Mouse (Mus musculus) lung, postnatal 36 days (tissue): Measurements from ENCODE around the gene Olfr315.
"Not testable (repeated sequence)": the region's sequence is repeated elsewhere in the genome, so short reads cannot be mapped to it uniquely, and the experiment has no call there.

Source experiments
- DNase-seq: peaks from one replicate; pipeline ENCODE4 v3.0.0; 2022; ENCODE audit warnings: mixed read lengths

Olfr315 gene

DNA sequence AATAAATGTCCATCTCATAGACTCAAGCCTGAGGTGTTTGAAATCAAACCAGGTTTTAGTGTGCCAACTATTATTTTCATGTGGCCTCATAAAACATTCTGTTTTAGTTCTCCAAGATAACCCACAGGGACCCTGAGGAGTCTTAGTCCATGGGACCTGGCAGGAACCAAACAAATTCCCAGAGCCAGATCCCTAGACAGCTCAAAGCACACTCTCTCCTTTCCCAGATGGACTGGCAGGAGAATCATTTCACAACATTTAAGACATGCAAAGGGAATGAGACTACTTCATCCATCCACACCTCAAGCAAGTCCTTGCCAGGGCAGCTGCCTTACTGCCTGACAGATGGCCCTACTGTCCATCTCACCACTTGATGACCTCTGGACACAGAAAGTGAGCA lies 55.9 kb downstream of the Olfr315 start, which contains the start of gene Olfr312:
Gene Olfr312 (plus strand): TSS at position 301 of the 400 bp plus-strand sequence.
- not testable (repeated sequence) for DNase-seq

DNA sequence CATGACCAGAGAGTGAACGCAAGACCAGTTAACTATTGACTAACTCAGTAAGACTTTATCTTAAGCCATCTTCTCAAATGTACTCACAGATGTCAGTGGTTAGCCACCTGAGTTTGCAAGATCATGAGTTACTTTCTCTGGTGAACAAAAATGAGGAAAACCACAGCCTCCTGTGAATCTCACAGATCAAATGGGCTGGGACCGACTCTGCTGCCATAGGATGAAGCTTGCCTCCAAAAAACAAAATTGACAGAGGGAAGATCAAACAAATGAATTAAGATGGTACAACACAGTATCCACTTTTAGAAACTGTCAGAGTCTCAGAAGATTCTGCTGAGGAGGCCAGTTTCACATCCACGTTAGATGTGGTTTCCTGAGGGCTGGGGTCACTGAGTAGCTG lies 56.8 kb downstream of the Olfr315 start:
- DNase-seq, result no peak
